Mouse (Mus musculus) liver, postnatal 0 days (tissue): ENCODE measurements around the gene Chrna1.
"Not testable (repeated sequence)": the region's sequence is repeated elsewhere in the genome, so short reads cannot be mapped to it uniquely, and the experiment has no call there.

Experiments
- CTCF ChIP-seq: sonication (generic); IDR thresholded peaks from 2 replicates; pipeline ENCODE4 v1.5.1; 2016; ENCODE audit warnings: antibody characterized with exemption, low read depth
- EP300 ChIP-seq: IDR thresholded peaks from 2 replicates; pipeline ENCODE4 v1.6.1; 2016; ENCODE audit warnings: antibody characterized with exemption, low read depth, mild to moderate bottlenecking

DNA sequence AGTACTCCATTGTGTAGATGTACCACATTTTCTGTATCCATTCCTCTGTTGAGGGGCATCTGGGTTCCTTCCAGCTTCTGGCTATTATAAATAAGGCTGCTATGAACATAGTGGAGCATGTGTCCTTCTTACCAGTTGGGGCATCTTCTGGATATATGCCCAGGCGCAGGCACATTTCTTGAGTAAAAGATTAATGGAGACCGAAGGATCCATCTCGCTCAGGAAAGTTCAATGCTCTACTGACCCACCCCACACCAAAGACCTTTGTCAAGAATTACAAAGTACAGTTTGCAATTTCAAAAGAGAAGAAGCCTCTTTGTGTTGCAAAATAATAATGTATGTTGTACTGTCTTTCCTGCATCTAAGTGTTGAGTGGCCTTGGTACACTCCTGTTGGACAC is 23.1 kb downstream of the Chrna1 start:
- TF ChIP-seq CTCF, EP300: not testable (repeated sequence)
